Mouse (Mus musculus) stomach, postnatal 0 days (tissue): ENCODE data around the gene Akna. TPM values are rescaled to one million over a fixed set of nuclear protein-coding genes. Genes with fewer than 3 reads are reported as not detected.

ENCODE experiments used
- ATAC-seq: fragments of 200-750 bp; cut with Nextera tagmentation; 2 replicates; pipeline ENCODE4 v1.8.0; 2017; ENCODE audit not compliant: low FRiP score, low TSS enrichment
- DNase-seq: peaks from one replicate; pipeline ENCODE4 v3.0.0-alpha.2; 2016; ENCODE audit warnings: low spot score
- H3K27ac ChIP-seq: fragments of 300-500 bp; sonication (generic); replicated peaks from 2 replicates; pipeline ENCODE4 v1.5.1; 2014; ENCODE audit warnings: mild to moderate bottlenecking, control low read depth
- H3K27me3 ChIP-seq: fragments of 300-500 bp; sonication (generic); 2 replicates; pipeline ENCODE4 v1.6.1; 2014; ENCODE audit warnings: low read length; ENCODE audit not compliant: control insufficient read depth, insufficient read depth
- H3K36me3 ChIP-seq: fragments of 300-500 bp; sonication (generic); 2 replicates; pipeline ENCODE4 v1.6.1; 2014; ENCODE audit warnings: low read length, mixed read lengths; ENCODE audit not compliant: control insufficient read depth, insufficient read depth
- H3K4me1 ChIP-seq: fragments of 300-500 bp; sonication (generic); replicated peaks from 2 replicates; pipeline ENCODE4 v1.6.1; 2014; ENCODE audit warnings: antibody characterized with exemption; ENCODE audit not compliant: control insufficient read depth, insufficient read depth
- H3K4me2 ChIP-seq: fragments of 300-500 bp; sonication (generic); replicated peaks from 2 replicates; pipeline ENCODE4 v1.6.1; 2014; ENCODE audit warnings: low read depth, mild to moderate bottlenecking, control low read depth, moderate library complexity
- H3K4me3 ChIP-seq: fragments of 300-500 bp; sonication (generic); 2 replicates; pipeline ENCODE4 v1.5.1; 2014; ENCODE audit warnings: low read depth, low read length, control low read depth
- H3K9ac ChIP-seq: fragments of 300-500 bp; sonication (generic); 2 replicates; pipeline ENCODE4 v1.6.1; 2014; ENCODE audit warnings: mild to moderate bottlenecking, low read length, control low read depth, mixed read lengths
- H3K9me3 ChIP-seq: fragments of 300-500 bp; sonication (generic); 2 replicates; pipeline ENCODE4 v1.6.1; 2016; ENCODE audit warnings: low read length; ENCODE audit not compliant: control insufficient read depth
- CTCF ChIP-seq: IDR thresholded peaks from 2 replicates; pipeline ENCODE4 v1.5.1; 2016; ENCODE audit warnings: antibody characterized with exemption, low read depth, mild to moderate bottlenecking, moderate library complexity
- EP300 ChIP-seq: optimal IDR thresholded peaks from 2 replicates; pipeline ENCODE3; 2016; ENCODE audit warnings: antibody characterized with exemption
- WGBS: fragments of 180-500 bp; shearing (Covaris S2); extraction: QIAGEN DNeasy Blood & Tissue Kit; methylation state at CpG from one replicate; pipeline ENCODE4 v1.1.7; 2014; 5-methylcytosine and 5-hydroxymethylcytosine counted together
- polyA plus RNA-seq: library from polyadenylated mRNA; unstranded; fragments of >200 nt; fragmentation: Nextera tagmentation; extraction: Ambion mirVana; gene quantifications from 2 replicates; pipeline ENCODE4 v1.2.1, GENCODE M21; 2015

Gene Akna
- polyA plus RNA-seq, 1 experiment from 2014 or later, result 2.0 TPM

DNA sequence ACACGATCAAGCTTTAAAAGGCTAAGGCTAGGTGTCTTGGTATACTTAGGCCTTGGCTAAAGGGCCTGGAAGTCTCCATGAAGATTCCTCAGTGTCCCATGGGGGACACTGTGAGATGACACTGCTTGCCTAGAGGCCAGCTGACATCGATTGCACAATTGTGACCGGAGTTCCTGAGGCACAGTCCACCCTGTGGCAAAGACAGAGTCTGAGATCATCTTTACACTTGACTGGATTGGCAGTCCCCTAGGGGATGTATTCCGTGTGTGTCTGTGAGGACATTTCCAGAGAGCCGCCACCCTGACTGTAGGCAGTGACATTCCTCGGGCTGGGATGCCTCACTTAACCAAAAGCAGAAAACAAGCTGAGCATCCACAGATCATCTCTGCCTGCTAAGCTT is 43.3 kb downstream of the Akna start:
- no peak overlapping the region for H3K4me3 ChIP-seq
- H3K4me1 ChIP-seq, result no peaks in the 10 kb centered on the region
- 77% methylated on average over 6 of the region's 6 CpGs for WGBS
- no peaks in the 10 kb centered on the region for H3K9me3 ChIP-seq
- DNase-seq (no peak), ATAC-seq (no peak)
- H3K4me2 ChIP-seq, result no peak overlapping the region
- H3K9ac ChIP-seq, result no peak overlapping the region
- H3K36me3 ChIP-seq, result no peaks in the 10 kb centered on the region
- H3K27me3 ChIP-seq, result no peaks in the 10 kb centered on the region
- TF ChIP-seq EP300 (no peak), CTCF (no peak)
- no peak overlapping the region for H3K27ac ChIP-seq

- TF ChIP-seq EP300, result no peak
- TF ChIP-seq CTCF, result no peak
- WGBS, result 72% methylated on average over 2 of the region's 2 CpGs
- Histone ChIP-seq H3K27ac (no peak overlapping the region), H3K4me2 (no peak overlapping the region), H3K4me3 (no peak overlapping the region), H3K27me3 (no peaks in the 10 kb centered on the region), H3K9me3 (no peaks in the 10 kb centered on the region), H3K36me3 (no peaks in the 10 kb centered on the region), H3K9ac (no peak overlapping the region), H3K4me1 (no peaks in the 10 kb centered on the region)
- DNase-seq (no peak), ATAC-seq (no peak)
Observed at GRCm38 (mm10) chr4:63356981-63357570, 46.1 kb downstream of the Akna start.

GRCm38 (mm10) chr4:63355877-63356665 is 47.1 kb downstream of the Akna start, which contains the start of gene Orm3:
Orm3 (plus strand) TSS chr4:63356162.
- WGBS, result 67% methylated on average over 4 of the region's 4 CpGs
- H3K4me1 ChIP-seq, result no peaks in the 10 kb centered on the region
- no peak within 1 kb of the TSS for H3K27ac ChIP-seq
- TF ChIP-seq EP300 (no peak), CTCF (no peak)
- no peak within 1 kb of the TSS for H3K4me3 ChIP-seq
- H3K9me3 ChIP-seq, result no peaks in the 10 kb centered on the region
- no peaks in the 10 kb centered on the region for H3K36me3 ChIP-seq
- ATAC-seq, result no peak
- no peaks in the 10 kb centered on the region for H3K27me3 ChIP-seq
- no peak within 1 kb of the TSS for H3K4me2 ChIP-seq
- H3K9ac ChIP-seq, result no peak within 1 kb of the TSS
- DNase-seq, result no peak

- no peak for TF ChIP-seq EP300
- no peak for TF ChIP-seq CTCF
- H3K9ac ChIP-seq, result no peak overlapping the region
- H3K36me3 ChIP-seq, result no peaks in the 10 kb centered on the region
- DNase-seq (no peak), ATAC-seq (no peak)
- no peak overlapping the region for H3K27ac ChIP-seq
- H3K4me2 ChIP-seq, result no peak overlapping the region
- no peaks in the 10 kb centered on the region for H3K27me3 ChIP-seq
- no peak overlapping the region for H3K4me3 ChIP-seq
- WGBS, result 63% methylated on average over 6 of the region's 6 CpGs
- H3K4me1 ChIP-seq, result no peaks in the 10 kb centered on the region
- H3K9me3 ChIP-seq, result no peaks in the 10 kb centered on the region
Observed at GRCm38 (mm10) chr4:63348524-63348923, 54.6 kb downstream of the Akna start.

- ATAC-seq, result no peak
- no peaks in the 10 kb centered on the region for H3K4me1 ChIP-seq
- WGBS, result 82% methylated on average over 4 of the region's 4 CpGs
Observed at GRCm38 (mm10) chr4:63346659-63347058, 56.5 kb downstream of the Akna start.

GRCm38 (mm10) chr4:63345261-63345660 is 57.9 kb downstream of the Akna start:
- Histone ChIP-seq H3K4me3 (no peak overlapping the region), H3K4me2 (no peak overlapping the region), H3K27me3 (no peaks in the 10 kb centered on the region), H3K9me3 (no peaks in the 10 kb centered on the region), H3K27ac (no peak overlapping the region), H3K9ac (no peak overlapping the region), H3K36me3 (no peaks in the 10 kb centered on the region), H3K4me1 (no peaks in the 10 kb centered on the region)
- DNase-seq (no peak), ATAC-seq (no peak)
- no peak for TF ChIP-seq CTCF
- TF ChIP-seq EP300, result no peak

More at GRCm38 (mm10) chr4:63346659-63347058, 56.5 kb downstream of the Akna start:
- no peak for DNase-seq
- no peak for TF ChIP-seq EP300
- TF ChIP-seq CTCF, result no peak
- Histone ChIP-seq H3K9ac (no peak overlapping the region), H3K4me2 (no peak overlapping the region), H3K27me3 (no peaks in the 10 kb centered on the region), H3K9me3 (no peaks in the 10 kb centered on the region), H3K27ac (no peak overlapping the region), H3K4me3 (no peak overlapping the region), H3K36me3 (no peaks in the 10 kb centered on the region)
